Mouse (Mus musculus) midbrain, embryonic 14.5 days (tissue): ENCODE data around the gene Epn2. TPM values are rescaled to one million over a fixed set of nuclear protein-coding genes. Genes with fewer than 3 reads are reported as not detected.
A peak's percentile ranks its signal among the peaks of the same experiment; 100 is the strongest.

Source experiments
- ATAC-seq: fragments of 200-750 bp; cut with Nextera tagmentation; 2 replicates; pipeline ENCODE4 v1.8.0; 2017; ENCODE audit warnings: moderate number of reproducible peaks, moderate library complexity; ENCODE audit not compliant: low FRiP score, low TSS enrichment
- DNase-seq: peaks from one replicate; pipeline ENCODE4 v3.0.0-alpha.2; 2015
- H3K27ac ChIP-seq: fragments of 300-500 bp; sonication (generic); replicated peaks from 2 replicates; pipeline ENCODE4 v1.5.1; 2014; ENCODE audit warnings: mild to moderate bottlenecking, low read depth, low read length, moderate library complexity
- H3K27me3 ChIP-seq: fragments of 300-500 bp; sonication (generic); 2 replicates; pipeline ENCODE4 v1.6.1; 2014; ENCODE audit warnings: low read length, control low read depth, mixed read lengths; ENCODE audit not compliant: control insufficient read depth, insufficient read depth
- H3K36me3 ChIP-seq: fragments of 300-500 bp; sonication (generic); 2 replicates; pipeline ENCODE4 v1.6.1; 2014; ENCODE audit warnings: low read length, control low read depth; ENCODE audit not compliant: control insufficient read depth, insufficient read depth
- H3K4me1 ChIP-seq: fragments of 300-500 bp; sonication (generic); 2 replicates; pipeline ENCODE4 v1.6.1; 2014; ENCODE audit warnings: mild to moderate bottlenecking, antibody characterized with exemption, low read length, control low read depth; ENCODE audit not compliant: control insufficient read depth, insufficient read depth
- H3K4me2 ChIP-seq: fragments of 300-500 bp; sonication (generic); 2 replicates; pipeline ENCODE4 v1.6.1; 2014; ENCODE audit warnings: mild to moderate bottlenecking, low read length, moderate library complexity
- H3K4me3 ChIP-seq: fragments of 300-500 bp; sonication (generic); replicated peaks from 2 replicates; pipeline ENCODE4 v1.5.1; 2014; ENCODE audit warnings: low read depth, low read length
- H3K9ac ChIP-seq: fragments of 300-500 bp; sonication (generic); replicated peaks from 2 replicates; pipeline ENCODE4 v1.6.1; 2014; ENCODE audit warnings: mild to moderate bottlenecking, low read length, moderate library complexity
- H3K9me3 ChIP-seq: fragments of 300-500 bp; sonication (generic); 2 replicates; pipeline ENCODE4 v1.6.1; 2016; ENCODE audit warnings: low read length, control low read depth, mixed read lengths; ENCODE audit not compliant: control insufficient read depth
- WGBS: fragments of 180-500 bp; shearing (Covaris S2); extraction: QIAGEN DNeasy Blood & Tissue Kit; methylation state at CpG from one replicate; pipeline ENCODE4 v1.1.7; 2014; 5-methylcytosine and 5-hydroxymethylcytosine counted together
- polyA plus RNA-seq: library from polyadenylated mRNA; unstranded; fragments of >200 nt; fragmentation: Nextera tagmentation; extraction: Ambion mirVana; gene quantifications from 2 replicates; pipeline ENCODE4 v1.2.1, GENCODE M21; 2014

The Epn2 gene
- polyA plus RNA-seq, 1 experiment from 2014 or later = 71.7 TPM

DNA sequence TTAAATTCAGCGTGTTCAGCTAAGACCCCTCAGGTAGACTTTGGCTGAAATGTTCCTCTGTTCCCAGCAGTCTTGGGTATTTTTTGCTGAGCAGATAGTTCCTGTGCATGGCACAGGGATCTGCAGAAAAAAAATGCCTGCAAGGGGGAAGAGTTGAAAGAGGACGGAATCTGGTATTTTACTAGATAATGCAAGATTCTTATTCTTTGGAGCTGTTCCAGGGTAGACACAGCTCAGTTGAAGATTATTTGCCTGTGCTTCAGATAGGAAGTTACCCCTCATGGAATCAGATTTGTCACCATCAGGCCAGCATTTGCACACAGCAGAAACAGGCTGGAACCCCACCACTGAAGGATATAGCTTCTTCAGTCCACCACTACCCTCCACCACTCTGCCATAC, 84.0 kb downstream of the Epn2 start:
- 91% methylated on average over 2 of the region's 2 CpGs for WGBS
- ATAC-seq = no peak

DNA sequence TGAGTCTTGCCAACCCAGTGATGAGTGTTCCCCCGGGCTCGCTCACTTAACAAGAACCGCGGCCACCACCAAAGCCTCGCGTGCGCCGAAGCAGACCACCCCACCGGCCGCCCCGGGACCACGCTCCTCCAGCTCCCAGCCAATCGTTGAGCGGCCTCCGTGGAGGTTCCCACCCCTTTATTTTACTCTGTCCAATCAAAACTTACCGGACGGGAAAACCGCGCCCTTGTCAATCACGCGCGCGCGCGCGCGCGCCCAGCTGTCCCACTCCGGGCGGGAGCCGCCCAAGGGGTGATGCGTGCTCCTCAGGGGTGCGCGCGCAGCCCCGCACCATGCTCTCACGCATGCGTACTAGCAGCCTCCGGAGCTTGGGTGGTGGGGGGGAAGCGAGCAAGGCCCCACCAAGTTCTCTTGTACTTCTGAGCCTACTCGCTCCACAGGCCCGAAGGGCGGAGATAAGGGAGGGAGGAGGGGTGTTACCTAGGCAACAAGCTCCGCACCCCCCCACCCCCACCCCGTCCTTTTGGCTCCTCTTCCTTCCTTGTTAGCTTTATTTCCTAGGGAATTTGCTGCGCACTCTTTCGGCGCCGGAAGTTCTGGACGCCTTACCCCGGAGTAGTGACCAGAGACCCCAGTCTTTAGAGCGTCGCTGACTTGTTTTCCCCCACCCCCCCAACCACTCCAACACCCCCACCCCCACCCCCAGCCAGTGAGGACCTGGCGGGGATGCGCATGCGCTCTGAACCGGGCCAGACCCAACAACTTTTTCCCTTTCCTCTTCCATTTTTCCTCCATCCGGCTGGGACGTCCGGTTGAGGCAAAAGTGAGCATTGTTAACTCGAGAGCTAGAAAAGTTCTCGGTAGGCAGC, 85.1 kb downstream of the Epn2 start, which contains the start of gene Mapk7:
TSS of gene Mapk7 (minus strand) at position 278 of the 869 bp plus-strand sequence.
- H3K4me1 ChIP-seq = peaks cover 12% of the 10 kb centered on the region
- H3K27ac ChIP-seq = peak within 1 kb of the TSS; percentile 92
- H3K27me3 ChIP-seq = no peaks in the 10 kb centered on the region
- no peaks in the 10 kb centered on the region for H3K9me3 ChIP-seq
- whole genome bisulfite sequencing = under 1% methylated on average over 62 of the region's 62 CpGs
- H3K4me3 ChIP-seq = peak within 1 kb of the TSS; percentile 89
- H3K4me2 ChIP-seq = peak within 1 kb of the TSS; percentile 89
- peaks cover 26% of the 10 kb centered on the region for H3K36me3 ChIP-seq
- peak within 1 kb of the TSS; percentile 88 for H3K9ac ChIP-seq
- DNase-seq (peak; percentile 100), ATAC-seq (peak; percentile 96)

More for the DNA sequence above, 84.0 kb downstream of the Epn2 start:
- no peaks in the 10 kb centered on the region for H3K9me3 ChIP-seq
- no peak overlapping the region for H3K9ac ChIP-seq
- H3K36me3 ChIP-seq = peaks cover 15% of the 10 kb centered on the region
- no peak overlapping the region for H3K4me3 ChIP-seq
- H3K27ac ChIP-seq = no peak overlapping the region
- no peak overlapping the region for H3K4me2 ChIP-seq
- peaks cover 8% of the 10 kb centered on the region for H3K4me1 ChIP-seq
- no peaks in the 10 kb centered on the region for H3K27me3 ChIP-seq
- DNase-seq = no peak

DNA sequence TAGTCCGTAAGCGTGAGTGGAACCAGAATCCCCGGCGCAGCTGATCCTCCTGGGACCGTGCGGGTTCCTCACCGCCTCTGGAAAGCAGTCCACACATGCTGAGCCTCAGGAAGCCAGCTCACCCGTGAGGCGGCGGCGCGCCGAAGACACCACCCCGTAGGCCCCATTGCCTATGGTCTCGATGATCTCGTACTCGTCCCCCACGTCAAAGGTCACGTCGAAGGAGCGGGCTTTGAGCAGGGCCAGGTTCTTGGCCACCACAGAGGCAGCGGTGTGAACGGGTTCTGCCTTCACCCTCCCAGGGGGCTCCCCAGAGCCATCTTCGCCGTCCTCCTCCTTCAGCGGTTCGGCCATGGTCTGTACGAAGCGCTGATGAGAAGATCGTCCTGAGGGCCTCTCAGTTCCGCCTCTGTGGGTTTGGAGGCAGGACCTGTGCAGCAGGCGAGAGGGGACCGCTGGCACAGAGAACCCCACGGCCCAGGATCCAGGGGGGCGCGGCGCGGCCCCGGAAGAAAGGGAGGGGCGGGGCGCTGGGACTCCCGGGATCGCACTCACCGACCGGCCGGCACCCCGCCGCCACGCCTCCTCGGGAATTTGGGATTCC, 85.9 kb downstream of the Epn2 start:
- H3K4me3 ChIP-seq = peak overlapping the region; percentile 89
- H3K9ac ChIP-seq = peak overlapping the region; percentile 88
- WGBS = under 1% methylated on average over 50 of the region's 50 CpGs
- no peaks in the 10 kb centered on the region for H3K27me3 ChIP-seq
- ATAC-seq = peak; percentile 59
- DNase-seq = peak; percentile 62
- peaks cover 12% of the 10 kb centered on the region for H3K4me1 ChIP-seq
- H3K4me2 ChIP-seq = peak overlapping the region; percentile 89
- peaks cover 34% of the 10 kb centered on the region for H3K36me3 ChIP-seq
- no peaks in the 10 kb centered on the region for H3K9me3 ChIP-seq
- peak overlapping the region; percentile 92 for H3K27ac ChIP-seq

DNA sequence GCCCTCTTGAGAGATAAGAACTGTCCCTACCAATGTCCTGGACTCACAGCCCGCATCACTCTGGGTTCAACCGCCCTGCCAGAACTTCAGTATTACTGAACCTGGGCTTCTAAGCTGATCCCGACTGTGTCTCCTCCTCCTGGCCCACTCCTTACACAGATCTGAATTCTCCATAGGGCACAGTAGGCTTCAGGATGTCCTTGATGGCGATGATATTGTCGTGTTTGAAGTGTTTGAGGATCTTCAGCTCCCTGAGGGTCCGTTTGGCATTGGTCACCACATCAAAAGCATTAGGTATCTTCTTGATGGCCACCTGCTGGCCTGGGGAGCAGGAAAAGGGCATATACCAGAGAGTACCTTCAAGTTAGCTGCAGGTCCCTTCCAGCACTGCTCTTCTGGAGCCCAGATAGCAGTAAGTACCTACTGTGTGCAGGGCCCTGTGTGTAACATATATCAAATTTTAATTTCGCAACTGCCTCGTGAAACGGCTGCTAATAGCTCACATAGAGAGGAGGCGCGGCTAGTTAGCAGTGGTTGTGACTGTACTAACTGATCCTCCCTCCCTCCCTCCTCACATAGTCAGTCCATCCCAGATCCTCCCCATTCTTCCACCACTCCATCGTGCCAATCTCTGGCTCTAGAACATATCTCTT, 86.6 kb downstream of the Epn2 start:
- Histone ChIP-seq H3K27ac (peak overlapping the region; percentile 92), H3K4me2 (peak overlapping the region; percentile 89), H3K4me3 (peak overlapping the region; percentile 89), H3K36me3 (peaks cover 41% of the 10 kb centered on the region), H3K9me3 (no peaks in the 10 kb centered on the region), H3K9ac (peak overlapping the region; percentile 88), H3K27me3 (no peaks in the 10 kb centered on the region), H3K4me1 (peaks cover 12% of the 10 kb centered on the region)
- DNase-seq = no peak
- no peak for ATAC-seq
- WGBS = 82% methylated on average over 12 of the region's 12 CpGs

DNA sequence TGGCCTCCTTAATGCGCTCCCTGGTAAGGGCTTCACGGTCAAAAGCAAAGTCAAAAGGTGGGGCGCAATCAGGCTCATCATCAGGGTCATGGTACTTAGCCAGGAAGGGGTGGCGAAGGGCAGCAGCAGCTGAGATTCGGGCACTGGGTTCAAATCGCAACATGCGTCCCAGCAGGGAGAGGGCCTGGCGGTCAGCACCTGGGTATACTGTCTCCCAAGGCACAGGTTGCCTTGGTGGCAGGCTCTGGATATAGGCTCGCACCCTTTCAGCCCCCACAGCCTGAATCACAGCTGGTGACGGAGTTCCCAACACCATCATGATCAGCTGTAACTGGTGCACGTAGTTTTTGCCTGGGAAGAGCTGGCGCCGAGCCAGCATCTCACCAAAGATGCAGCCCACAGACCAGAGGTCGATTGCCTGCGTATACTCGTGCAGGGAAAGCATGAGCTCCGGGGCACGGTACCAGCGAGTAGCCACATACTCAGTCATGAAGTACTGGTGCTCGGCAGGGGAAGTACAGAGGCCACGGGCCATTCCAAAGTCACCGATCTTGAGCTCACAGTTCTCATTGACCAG, 88.5 kb downstream of the Epn2 start:
- H3K9ac ChIP-seq = no peak overlapping the region
- DNase-seq = no peak
- H3K4me1 ChIP-seq = peaks cover 17% of the 10 kb centered on the region
- H3K36me3 ChIP-seq = peaks cover 45% of the 10 kb centered on the region
- no peak for ATAC-seq
- H3K27me3 ChIP-seq = no peaks in the 10 kb centered on the region
- no peaks in the 10 kb centered on the region for H3K9me3 ChIP-seq
- no peak overlapping the region for H3K4me3 ChIP-seq
- 92% methylated on average over 22 of the region's 22 CpGs for WGBS
- no peak overlapping the region for H3K4me2 ChIP-seq
- H3K27ac ChIP-seq = no peak overlapping the region

DNA sequence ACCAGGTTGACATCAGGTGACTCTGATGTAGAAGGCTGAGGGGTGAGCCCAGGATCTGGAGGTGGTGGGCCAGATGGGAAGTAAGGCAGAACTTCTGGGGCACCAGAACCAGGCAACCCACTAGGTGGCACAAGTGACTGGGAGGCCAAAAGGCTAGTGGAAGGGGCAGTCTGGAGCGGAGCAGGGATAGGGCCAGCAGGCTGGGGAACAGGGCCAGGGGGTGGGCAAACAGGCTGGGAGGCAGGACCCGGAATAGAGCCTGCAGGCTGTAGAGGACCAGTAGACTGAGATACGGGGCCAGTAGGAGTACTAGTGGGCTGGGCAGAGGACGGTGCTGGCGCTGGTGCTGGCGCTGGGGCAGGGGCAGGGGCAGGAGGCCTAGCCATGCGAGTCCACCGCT, 89.6 kb downstream of the Epn2 start:
- H3K9me3 ChIP-seq = no peaks in the 10 kb centered on the region
- no peak for ATAC-seq
- H3K4me3 ChIP-seq = no peak overlapping the region
- no peak for DNase-seq
- H3K27me3 ChIP-seq = no peaks in the 10 kb centered on the region
- no peak overlapping the region for H3K9ac ChIP-seq
- peaks cover 45% of the 10 kb centered on the region for H3K36me3 ChIP-seq
- no peak overlapping the region for H3K27ac ChIP-seq
- H3K4me2 ChIP-seq = no peak overlapping the region
- WGBS = 92% methylated on average over 8 of the region's 8 CpGs
- peaks cover 27% of the 10 kb centered on the region for H3K4me1 ChIP-seq

DNA sequence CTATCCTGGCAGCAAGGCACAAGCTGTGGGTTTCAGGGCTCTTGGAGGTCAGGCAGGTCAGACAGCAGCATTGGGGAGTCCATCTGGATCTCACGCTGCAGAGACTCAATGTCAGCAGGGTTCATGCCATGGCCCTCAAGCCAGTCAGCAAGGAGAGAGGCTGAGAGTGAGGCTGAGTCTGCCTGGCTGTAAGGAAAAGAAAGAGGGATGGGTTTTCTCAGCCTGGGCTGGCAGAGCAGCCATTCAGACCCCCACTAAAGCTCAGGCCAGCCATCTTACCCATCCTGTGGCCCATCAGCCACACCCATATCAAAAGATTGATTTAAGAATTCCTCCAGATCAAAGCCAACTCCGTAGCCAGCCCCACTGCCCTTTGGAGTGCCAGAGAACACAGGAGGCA, 90.4 kb downstream of the Epn2 start:
- Histone ChIP-seq H3K27me3 (no peaks in the 10 kb centered on the region), H3K9ac (no peak overlapping the region), H3K4me3 (no peak overlapping the region), H3K36me3 (peaks cover 45% of the 10 kb centered on the region), H3K27ac (no peak overlapping the region), H3K4me1 (peaks cover 30% of the 10 kb centered on the region), H3K4me2 (no peak overlapping the region), H3K9me3 (no peaks in the 10 kb centered on the region)
- no peak for DNase-seq
- 95% methylated on average over 2 of the region's 2 CpGs for WGBS
- ATAC-seq = no peak

DNA sequence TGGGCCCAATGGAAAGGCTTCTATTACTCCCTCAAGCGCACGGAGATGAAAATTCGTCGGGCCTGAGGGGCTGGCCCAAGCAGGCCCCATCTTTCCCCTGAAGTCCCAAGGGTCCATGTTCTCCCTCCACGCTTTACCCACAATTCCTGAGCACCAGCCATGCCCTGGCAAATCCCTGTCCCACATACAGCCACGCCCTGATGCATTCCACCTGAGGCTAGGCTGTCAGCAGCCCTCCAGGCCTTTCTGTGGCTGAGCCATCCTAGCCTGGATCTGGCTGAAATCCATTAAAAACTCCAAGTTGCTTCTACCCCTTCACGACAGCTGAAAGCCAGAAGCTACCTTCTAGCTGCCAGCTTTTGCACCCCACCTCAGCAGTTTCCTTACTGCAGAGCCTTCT, 91.6 kb downstream of the Epn2 start:
- Histone ChIP-seq H3K4me1 (peaks cover 27% of the 10 kb centered on the region), H3K9ac (no peak overlapping the region), H3K27me3 (no peaks in the 10 kb centered on the region), H3K4me2 (no peak overlapping the region), H3K4me3 (no peak overlapping the region), H3K9me3 (no peaks in the 10 kb centered on the region), H3K27ac (no peak overlapping the region), H3K36me3 (peaks cover 45% of the 10 kb centered on the region)
- ATAC-seq (no peak), DNase-seq (no peak)
- WGBS = 89% methylated on average over 7 of the region's 7 CpGs
